Comparison of ENCODE assay signal across 14 mouse cellular contexts in the genomic region with DNA sequence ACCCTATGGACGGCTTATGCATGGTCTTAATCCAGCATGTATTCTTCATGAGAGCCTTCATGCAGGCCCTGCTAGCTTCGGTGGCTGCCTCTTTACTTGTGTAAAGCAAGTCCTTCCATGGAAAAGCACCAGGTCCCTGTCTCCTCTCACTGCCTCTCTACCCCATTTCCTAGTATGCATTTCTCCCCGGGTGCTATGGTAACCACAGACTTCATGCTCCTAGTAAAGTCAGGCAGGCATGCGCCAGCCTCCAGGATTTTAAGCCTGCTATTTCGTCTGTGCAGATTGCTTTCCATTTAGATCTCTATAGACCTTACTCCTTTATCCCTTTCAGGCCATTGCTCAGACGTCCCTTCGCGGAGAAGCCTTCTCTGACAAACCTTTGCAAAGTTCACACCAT.
DNase-seq lines count a peak whose midpoint lies in the region; ATAC-seq lines count a peak whose summit lies in the region.
"Had no signal": no experiment of that assay in that cellular context is flagged by ENCODE, and none has a peak within 500 bp of the region (broad histone marks: within the 10 kb centered on the region; RNA-seq: fewer than 3 reads in every experiment).

No protein-coding gene starts in this region.

- H3K27ac ChIP-seq in forebrain, embryonic 14.5 days (ENCODE audit: low read depth, low read length): no peak overlapping the region
- no peak overlapping the region for H3K27ac ChIP-seq in forebrain, embryonic 12.5 days
- no peak overlapping the region for H3K27ac ChIP-seq in midbrain, embryonic 12.5 days (replicated peaks)
- H3K27ac ChIP-seq: heart, embryonic 10.5 days; limb, embryonic 13.5 days had no signal

- peak; percentile 19 for DNase-seq in forebrain, embryonic 14.5 days (ENCODE audit: low spot score)
- DNase-seq in right cerebral cortex, adult 2 months (ENCODE audit: low spot score in 2 of 2): peak; percentile 30 to 40
- DNase-seq in right cerebral cortex, postnatal 25 days: no peak
- DNase-seq in telencephalon, adult 2 months (ENCODE audit: low read depth, low spot score): peak; percentile 47
- no peak for DNase-seq in heart, postnatal 10 days
- DNase-seq in heart, postnatal 36 days: no peak
- DNase-seq: cerebellum, postnatal 14 days; kidney, postnatal 14 days; lung, embryonic 14.5 days; thymus, postnatal 25 days had no signal

- no peak overlapping the region for H3K4me2 ChIP-seq in forebrain, embryonic 14.5 days (ENCODE audit: low read length)
- no peak overlapping the region for H3K4me2 ChIP-seq in forebrain, embryonic 12.5 days
- 0 out of 2 replicates have a peak overlapping the region, but pooled peaks have one; percentile 9 for H3K4me2 ChIP-seq in midbrain, embryonic 12.5 days (replicated peaks)
- H3K4me2 ChIP-seq: limb, embryonic 13.5 days; lung, embryonic 14.5 days had no signal

- H3K4me1 ChIP-seq in forebrain, embryonic 14.5 days (ENCODE audit: control insufficient read depth, insufficient read depth, low read length): no peaks in the 10 kb centered on the region
- H3K4me1 ChIP-seq in forebrain, embryonic 12.5 days: no peaks in the 10 kb centered on the region
- H3K4me1 ChIP-seq in midbrain, embryonic 12.5 days: peaks cover 5% of the 10 kb centered on the region; the same call in 1 of the 2 replicates
- H3K4me1 ChIP-seq: heart, embryonic 10.5 days; limb, embryonic 13.5 days had no signal

- intact Hi-C loops in heart, postnatal 10 days (cut with DNase I): no loop called here
- intact Hi-C loops in heart, postnatal 36 days (cut with DNase I): no loop called here

- no peaks in the 10 kb centered on the region for H3K36me3 ChIP-seq in forebrain, embryonic 14.5 days (ENCODE audit: control insufficient read depth, insufficient read depth, low read length)
- no peaks in the 10 kb centered on the region for H3K36me3 ChIP-seq in forebrain, embryonic 12.5 days (replicated peaks)
- H3K36me3 ChIP-seq in midbrain, embryonic 12.5 days: no peaks in the 10 kb centered on the region
- H3K36me3 ChIP-seq: heart, embryonic 10.5 days; limb, embryonic 13.5 days had no signal

- H3K9me3 ChIP-seq in forebrain, embryonic 14.5 days (replicated peaks; ENCODE audit: control insufficient read depth, low read length): no peaks in the 10 kb centered on the region
- no peaks in the 10 kb centered on the region for H3K9me3 ChIP-seq in forebrain, embryonic 12.5 days
- no peaks in the 10 kb centered on the region for H3K9me3 ChIP-seq in midbrain, embryonic 12.5 days
- H3K9me3 ChIP-seq: heart, embryonic 10.5 days; limb, embryonic 13.5 days had no signal

- ATAC-seq in forebrain, embryonic 14.5 days: no peak
- ATAC-seq in forebrain, embryonic 12.5 days (ENCODE audit: low FRiP score): no peak
- ATAC-seq in midbrain, embryonic 12.5 days (ENCODE audit: low FRiP score, low read depth): peak; percentile 71; the same call in 1 of the 2 replicates

- no peaks in the 10 kb centered on the region for H3K27me3 ChIP-seq in forebrain, embryonic 14.5 days (replicated peaks; ENCODE audit: control insufficient read depth, insufficient read depth, low read length)
- H3K27me3 ChIP-seq in forebrain, embryonic 12.5 days: no peaks in the 10 kb centered on the region
- no peaks in the 10 kb centered on the region for H3K27me3 ChIP-seq in midbrain, embryonic 12.5 days
- H3K27me3 ChIP-seq: limb, embryonic 13.5 days had no signal

- WGBS in forebrain, embryonic 14.5 days: 71% methylated on average over 8 of the region's 8 CpGs
- WGBS in forebrain, embryonic 12.5 days: 70% methylated on average over 8 of the region's 8 CpGs
- WGBS in midbrain, embryonic 12.5 days: 42% methylated on average over 8 of the region's 8 CpGs

- no peak overlapping the region for H3K9ac ChIP-seq in forebrain, embryonic 14.5 days (ENCODE audit: low read length)
- H3K9ac ChIP-seq in forebrain, embryonic 12.5 days: no peak overlapping the region
- H3K9ac ChIP-seq in midbrain, embryonic 12.5 days (replicated peaks): no peak overlapping the region; the same call in 1 of the 2 replicates
- H3K9ac ChIP-seq: limb, embryonic 13.5 days; lung, embryonic 14.5 days had no signal

- no peak overlapping the region for H3K4me3 ChIP-seq in forebrain, embryonic 14.5 days (ENCODE audit: low read depth, low read length)
- H3K4me3 ChIP-seq in forebrain, embryonic 12.5 days (replicated peaks): no peak overlapping the region
- H3K4me3 ChIP-seq in midbrain, embryonic 12.5 days: no peak overlapping the region
- H3K4me3 ChIP-seq: heart, embryonic 10.5 days; limb, embryonic 13.5 days had no signal

Comparison
In these comparisons a context has a peak if more than half of its experiments do, and no peak if none do; other contexts are left out.
1. DNase-seq: peak in forebrain, embryonic 14.5 days (single experiment), right cerebral cortex, adult 2 months (2 of 2) and telencephalon, adult 2 months (single experiment); none in right cerebral cortex, postnatal 25 days (single experiment), heart, postnatal 10 days (0 of 2) and heart, postnatal 36 days (0 of 2).